Mouse (Mus musculus): Measurements from ENCODE around the gene Dtnb.

Gene Dtnb

DNA sequence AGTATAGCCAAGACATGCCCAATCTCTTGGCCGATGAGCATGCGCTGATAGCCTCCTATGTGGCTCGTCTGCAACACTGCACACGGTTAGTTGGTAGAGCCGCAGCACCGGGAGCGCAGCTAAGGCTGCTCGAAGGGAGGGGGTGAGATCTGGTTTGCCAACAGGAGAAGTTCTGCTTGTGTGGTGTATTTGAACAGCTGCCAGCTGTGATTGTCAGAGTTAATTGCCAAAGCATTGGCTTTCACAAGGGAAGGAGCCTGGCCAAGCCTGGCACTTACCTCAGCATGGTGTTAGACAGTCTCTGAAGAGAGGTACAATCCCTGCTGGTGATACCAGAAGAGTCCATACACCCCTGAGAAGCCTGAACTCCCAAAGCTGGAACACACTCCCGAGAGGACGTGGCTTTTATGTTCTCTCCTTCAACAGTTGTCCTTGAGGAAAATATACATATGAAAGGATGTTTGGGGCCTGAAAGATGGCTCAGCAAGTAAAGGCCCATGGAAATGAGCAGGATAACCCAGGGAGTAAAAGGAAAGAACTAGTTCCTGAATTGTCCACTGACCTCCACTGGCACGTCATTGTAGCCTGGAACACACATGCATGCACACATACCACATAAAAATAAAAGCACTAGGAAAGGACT, 160.6 kb downstream of the Dtnb start:
- no peak for DNase-seq (ENCODE audit: low read depth)

DNA sequence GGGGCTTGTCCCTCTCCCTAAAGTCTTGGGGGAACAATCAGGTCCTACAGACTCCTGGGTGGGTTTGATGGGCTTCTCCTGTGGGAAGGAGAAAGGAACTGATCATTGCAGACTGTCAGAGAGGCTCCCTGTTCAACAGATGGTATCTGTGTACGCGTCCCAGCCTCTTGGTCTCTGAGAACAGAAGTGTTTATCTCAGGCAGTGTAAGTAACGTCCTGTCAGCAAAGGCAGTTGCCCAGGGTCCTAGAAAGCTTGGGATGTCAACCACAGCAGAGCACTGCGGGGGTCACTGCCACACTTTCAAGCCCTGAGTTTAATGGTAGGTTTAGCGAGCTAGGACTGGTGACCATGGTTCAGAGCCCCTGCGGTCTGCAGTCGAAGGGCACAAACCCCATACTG, 161.1 kb downstream of the Dtnb start:
- no peak for DNase-seq (ENCODE audit: low read depth)

DNA sequence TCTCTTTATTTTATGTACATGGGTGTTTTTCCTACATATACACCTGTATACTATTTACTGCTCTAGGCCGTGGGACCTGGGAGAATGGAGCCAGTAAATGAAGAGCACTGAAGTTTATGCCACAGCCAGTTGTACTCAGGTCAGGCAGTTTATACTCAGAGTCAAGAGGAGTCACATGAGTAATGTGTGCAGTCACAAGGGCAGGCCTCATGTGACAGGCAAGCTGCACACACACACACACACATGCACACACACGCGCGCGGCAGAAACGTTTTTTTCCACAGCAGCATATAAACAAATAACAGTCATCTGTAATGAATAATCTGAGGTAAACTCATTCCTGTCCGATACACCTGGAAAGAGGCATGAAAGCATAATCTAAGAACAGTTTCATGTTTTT, 164.8 kb downstream of the Dtnb start:
- DNase-seq (ENCODE audit: low read depth): no peak

DNA sequence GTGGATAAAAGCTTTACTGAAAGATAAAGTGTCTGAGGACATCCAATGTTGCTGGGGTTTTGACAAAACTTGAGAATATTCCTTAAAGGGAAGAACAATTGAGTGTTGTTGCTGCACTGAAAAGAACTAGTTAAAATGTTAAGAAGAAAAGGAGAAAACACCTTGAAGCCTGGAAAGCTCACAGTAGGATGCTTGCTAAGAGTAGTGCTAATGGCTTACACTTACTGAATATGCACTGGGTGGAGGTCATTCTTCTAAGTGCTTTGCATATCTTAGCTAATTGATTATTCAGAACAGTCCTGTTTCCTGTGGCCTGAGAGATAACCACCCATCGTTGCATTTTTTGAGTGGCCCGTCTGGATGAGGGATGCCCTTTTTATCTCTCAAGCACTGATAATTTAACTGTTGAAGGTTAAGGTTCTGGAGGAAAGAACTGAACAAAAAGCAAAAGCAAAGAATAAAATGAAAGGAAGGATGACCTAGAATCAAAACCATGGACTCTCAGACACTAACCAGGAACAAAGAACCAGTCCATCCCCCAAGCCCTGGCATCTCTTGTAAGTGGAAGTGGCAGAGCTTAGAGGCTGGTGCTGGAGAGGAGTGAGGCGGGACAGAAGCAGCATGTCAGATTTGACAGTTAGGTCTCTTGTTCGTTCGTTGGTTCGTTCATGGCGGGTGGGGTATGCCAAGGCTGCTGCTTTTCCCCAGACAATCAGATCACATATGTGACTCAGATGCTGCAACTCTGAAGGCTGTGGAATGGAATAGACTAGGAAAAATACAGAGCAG, 166.8 kb downstream of the Dtnb start:
- DNase-seq (ENCODE audit: low read depth): no peak

DNA sequence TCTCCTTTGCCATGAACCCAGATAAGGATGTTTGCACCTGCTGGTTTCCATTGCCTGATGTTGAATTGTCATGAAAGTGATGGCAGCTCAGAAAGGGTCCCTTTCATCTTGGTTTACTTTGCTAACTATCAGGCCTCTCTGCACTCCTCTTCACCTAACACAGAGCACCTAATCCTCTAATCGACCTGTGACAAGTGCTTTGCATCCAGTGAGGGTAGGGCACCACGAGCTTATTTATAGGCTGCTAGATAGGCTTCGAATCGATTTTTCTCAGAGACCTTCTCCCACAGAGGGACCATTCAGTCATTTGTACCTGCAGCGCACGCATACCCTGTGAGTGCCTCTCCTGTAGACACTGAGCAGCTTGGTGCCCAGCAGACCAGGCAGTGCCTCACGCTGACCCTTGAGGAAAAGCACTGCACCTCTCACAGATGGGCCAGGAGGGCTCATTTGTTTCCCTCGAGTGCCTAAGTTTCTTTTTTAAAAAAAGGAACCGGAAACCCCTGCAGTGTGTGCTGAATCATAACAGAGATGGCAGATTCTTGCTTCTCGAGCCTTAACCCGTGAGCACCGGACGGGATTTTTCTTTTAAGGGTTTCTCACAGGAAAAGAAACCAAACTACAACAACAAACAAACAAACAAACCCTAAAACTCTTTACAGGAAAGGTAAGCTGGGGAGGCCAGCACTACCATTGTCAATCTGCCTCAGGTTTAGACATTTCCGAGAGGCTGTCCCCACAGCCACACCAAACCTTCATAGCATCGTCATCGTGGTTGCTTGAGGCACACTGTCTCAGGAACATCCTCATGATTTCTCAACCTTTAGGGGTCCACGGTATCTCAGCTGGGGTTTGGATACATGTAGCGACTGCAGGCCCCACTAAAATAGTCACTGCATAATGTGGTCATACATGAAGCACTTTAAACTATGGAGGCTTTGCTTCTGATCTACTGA, 167.8 kb downstream of the Dtnb start:
- no peak for DNase-seq (ENCODE audit: low read depth)

DNA sequence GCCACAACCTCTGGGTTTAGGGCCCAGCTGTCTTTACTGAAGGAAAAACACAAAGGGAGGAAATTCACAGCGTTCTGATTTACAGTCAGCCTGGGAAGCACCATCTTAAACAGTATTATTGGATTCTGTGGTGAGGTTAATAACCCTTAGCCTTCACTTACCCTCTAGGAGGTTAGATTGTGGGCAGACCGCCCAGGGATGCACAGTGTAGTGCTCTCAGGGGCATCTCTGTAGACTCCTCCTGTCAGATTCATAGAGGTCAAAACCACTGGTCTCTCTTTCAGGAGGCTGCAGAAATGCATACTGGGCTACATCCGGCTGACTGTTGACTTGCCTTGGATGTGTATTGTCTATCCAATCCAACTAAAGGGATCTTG, 168.5 kb downstream of the Dtnb start:
- no peak for DNase-seq (ENCODE audit: low read depth)

DNA sequence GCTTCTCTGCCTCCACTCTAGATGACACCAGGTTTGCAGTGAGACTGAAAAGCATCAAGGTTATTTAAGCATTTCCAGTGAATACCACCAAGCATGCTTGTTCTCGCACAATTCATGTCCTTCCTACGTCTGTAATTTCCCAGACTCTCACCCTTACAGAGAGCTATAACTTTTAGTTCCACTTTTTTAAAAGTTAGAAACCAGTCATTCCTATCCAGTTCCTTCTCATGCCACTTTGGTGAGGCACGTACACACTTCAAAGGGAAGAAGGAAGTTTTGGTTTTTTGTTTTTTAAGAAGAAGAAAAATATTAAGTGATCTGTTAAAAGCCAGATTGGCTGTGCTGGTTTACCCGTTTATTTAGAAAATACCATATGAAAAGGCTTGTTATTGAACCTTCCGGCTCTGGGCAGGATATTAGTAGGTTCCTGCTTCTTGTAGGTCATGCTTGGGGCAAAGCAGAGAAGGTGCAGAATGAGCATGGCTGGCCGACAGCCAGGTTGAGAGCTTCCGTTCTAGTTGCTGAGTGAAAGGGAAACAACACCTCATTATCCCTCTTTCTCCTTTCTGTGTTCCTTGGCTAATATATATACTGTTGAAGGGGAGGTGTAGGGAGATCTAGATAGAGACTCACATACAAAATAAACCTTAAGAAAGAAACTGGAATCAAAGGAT, 173.4 kb downstream of the Dtnb start:
- no peak for DNase-seq (ENCODE audit: low read depth)

DNA sequence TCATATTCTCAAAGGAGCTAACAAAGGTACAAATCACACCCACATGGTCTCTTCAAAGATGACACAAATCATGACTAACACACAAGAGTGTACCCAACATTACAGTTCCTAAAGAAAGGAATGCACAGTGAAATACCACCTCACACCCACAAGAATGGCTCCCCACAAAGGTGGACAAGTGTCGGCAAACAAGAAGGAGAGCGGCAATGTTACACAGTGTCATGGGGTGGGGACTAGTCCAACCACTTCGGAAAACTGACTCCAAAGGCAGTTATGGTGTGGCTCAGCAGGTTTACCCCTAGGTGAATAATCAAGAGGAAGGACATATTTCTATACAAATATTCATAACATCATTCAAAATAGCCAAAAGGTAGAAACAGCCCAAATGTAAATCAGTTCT, 174.2 kb downstream of the Dtnb start:
- no peak for DNase-seq (ENCODE audit: low read depth)

DNA sequence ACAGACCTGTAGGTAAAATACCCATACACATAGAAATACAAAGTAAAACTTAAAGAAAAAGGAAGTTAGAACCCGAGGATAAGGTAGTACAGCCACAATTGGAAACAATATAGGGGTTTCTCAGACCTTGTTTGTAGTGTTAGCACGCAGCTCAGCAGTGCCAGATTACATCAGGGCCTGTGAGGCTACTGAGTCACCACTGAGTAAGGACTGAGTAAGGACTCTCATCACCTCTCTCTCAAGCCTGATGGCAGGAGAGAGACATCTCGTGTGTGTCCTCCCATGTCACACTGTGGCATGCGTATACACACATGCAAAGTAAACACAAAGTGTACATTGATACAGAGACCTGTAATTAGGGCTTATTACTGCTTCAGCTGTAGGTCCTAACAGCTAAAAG, 175.4 kb downstream of the Dtnb start:
- peak; percentile 16 for DNase-seq (ENCODE audit: low read depth)

DNA sequence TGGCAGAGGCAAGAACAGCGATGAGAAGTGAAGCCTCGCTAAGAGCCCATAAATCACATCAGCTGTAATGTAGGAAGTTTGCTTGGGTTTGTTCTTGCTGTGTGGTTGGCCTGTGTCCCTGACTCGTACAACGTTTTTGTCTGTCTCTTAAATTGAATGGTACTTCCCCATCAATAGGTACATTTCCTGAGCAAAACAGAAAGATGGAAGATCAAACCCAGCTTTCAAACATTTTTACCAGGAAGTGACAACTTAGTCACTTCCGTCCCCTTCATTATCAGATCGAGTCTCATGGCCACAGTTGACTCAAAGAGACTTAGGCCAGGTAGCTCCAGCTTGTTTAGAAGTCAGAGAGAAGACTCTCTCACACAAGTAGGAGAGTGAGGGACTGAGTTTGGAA, 183.3 kb downstream of the Dtnb start:
- DNase-seq (ENCODE audit: low read depth): no peak

DNA sequence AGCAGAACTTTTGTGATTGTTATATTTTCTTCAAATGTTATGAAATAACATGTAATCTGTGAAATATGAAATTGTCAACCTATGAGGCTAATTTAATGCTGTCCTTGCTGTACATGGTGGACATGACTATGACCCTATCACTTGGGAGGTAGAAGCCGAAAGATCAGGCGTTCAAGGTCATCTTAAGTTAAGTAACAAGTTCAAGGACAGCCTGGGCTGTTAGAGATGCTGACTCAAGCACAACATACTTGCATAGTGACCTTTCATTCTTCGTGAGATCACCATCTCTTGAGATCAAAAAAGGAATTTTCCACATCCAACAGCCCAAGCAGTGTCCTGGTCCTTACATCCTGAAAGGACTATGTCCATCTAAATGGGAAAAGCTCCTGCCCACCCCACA, 184.0 kb downstream of the Dtnb start:
- no peak for DNase-seq (ENCODE audit: low read depth)

DNA sequence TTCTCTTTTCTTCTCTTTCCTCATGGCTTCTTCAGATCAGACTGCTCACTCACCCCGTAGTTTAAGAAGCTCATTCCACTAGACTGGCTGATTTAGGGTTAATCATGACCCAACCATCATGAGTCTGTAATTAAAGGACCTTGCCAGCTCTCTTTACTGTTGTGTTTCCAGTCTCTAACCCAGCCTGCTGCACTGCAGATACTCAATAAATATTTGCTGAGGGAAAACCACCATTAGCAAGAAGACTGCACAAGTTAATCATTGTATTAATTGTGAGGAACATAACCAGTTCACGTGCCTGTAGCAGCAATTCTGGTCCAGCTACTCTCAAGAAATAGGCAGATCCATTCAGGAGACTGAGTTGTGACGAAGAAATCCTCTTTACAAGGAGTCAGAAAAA, 185.9 kb downstream of the Dtnb start:
- DNase-seq (ENCODE audit: low read depth): no peak

DNA sequence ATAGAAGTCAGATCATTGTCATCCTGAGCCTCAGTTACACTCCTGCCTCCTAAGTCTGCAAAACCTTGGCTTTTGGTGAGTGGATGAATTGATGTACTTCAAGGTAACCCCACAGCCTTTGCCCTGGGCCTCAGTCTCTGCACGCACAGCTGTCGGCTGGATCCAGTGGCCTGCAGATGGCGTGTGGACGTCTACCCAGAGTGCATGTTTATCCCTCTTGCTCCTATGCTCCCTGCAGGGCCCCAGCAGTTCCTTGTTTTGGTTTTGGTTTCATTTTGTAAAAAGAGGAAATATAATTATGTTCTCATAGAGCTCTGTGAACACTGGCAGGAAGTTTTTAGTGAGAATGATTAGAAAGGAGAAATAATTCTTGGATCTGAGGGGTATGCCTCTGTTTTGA, 187.2 kb downstream of the Dtnb start:
- DNase-seq (ENCODE audit: low read depth): peak; percentile 56

DNA sequence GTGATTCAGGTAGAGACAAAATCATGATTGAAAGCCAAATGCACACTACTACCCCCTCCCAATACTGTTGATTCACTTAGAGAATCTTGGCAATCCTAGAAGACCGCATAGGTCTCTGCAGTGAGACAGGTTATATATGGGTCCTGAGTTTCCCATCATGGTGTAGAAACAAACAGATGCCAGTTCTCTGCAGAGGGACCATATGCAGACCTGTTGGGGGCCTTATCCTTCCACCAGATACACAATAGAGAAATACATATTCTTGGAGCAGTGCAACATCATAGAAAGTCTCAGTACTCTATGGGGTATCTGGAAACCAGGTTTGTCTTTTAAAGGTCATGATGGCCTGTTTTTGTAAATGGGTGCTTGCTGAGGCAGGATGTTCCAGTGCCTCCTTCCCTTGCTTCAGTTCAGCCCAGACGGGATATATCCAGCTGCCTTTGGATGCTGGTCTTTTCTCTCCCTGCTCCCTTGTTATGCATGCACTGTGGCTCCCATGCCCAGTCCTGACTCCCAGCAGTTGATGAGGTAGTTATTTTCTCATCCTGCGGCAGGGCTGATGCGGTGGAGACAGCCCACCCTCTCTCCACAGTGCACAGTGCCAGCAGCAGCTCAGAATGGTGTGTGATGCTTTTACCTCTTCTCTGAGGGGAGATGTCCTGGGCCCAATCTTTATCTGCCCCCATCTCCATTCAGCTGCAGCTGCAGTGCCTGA, 188.9 kb downstream of the Dtnb start:
- DNase-seq (ENCODE audit: low read depth): no peak

DNA sequence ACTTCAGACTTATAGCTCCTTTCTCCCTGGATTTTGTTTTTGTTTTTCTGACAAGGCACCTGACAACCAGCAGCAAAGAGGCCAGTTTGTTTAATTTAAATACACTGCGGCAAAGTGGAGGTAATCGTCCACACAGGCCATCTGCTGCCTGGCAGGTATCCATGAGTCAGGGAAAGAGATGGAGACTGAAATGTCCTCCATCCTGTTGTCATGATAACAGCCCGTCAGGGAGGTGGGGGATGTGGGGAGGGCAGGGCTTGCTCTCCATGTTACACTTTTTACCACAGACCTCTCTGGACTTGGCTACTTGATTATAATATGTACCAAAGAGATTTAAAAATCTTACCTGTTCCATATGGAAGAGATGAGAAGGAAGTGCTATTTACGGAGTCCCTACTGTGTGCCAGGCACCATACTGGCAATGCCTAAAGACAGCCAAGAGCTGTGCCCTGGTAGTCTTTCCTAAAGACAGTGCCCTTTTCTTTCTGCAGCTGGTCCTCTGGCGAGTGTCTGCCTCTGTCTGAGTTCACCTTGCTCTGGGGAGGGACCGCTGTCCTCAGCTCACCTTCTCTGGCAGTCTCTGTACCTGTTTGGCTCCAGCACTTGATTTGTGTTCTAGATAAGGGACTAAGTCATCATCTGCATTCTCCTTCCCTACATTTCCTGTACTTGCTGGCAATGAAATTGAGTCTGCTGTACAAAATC, 189.6 kb downstream of the Dtnb start:
- no peak for DNase-seq (ENCODE audit: low read depth)

DNA sequence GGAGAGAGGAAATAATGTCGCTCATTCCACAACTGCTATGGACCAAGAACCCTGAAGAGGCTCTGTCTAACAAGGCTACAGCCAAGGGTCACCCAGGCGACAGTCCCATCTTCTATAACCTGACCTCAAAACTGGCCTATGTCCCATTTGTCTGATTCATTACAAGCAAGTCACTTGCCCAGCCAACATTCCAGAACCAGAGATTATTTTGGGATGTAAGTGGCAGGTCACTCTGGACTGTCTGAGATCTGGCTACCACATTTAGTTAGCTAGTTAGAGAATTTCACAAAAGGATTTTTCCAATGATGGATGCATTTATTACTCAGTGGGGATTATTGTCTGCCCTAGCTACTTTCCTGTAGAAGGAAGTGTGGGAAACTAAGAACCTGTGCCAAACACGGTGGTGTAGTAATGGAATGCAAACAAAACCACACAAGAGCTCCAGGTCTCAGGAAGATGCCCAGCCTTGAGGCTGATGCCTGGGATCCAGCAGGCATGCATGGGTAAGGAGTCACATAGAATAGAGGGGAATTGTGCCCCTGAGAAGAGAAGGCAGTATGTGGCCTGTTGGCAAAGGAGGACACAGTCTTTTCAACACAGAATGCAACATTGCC, 192.1 kb downstream of the Dtnb start:
- DNase-seq (ENCODE audit: low read depth): peak; percentile 41

DNA sequence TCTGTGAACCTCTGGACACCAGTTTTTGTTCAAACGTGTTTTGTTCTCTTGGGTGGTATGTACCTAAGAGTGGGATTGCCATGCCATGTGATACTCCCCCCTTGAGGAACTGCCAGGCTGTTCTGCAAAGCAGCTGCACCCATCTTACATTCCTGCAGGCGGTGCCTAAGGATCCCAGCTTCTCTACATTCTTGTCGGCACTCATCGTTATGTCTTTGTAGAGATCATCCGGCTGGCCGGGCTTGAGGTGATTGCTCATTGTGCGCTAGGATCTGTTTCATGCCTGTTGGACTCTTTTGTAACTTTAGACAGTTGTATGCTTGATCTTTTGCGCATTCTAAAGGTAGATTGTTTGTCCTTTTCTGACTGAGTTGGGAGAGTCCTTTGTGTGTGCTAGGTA, 195.2 kb downstream of the Dtnb start:
- no peak for DNase-seq (ENCODE audit: low read depth)

DNA sequence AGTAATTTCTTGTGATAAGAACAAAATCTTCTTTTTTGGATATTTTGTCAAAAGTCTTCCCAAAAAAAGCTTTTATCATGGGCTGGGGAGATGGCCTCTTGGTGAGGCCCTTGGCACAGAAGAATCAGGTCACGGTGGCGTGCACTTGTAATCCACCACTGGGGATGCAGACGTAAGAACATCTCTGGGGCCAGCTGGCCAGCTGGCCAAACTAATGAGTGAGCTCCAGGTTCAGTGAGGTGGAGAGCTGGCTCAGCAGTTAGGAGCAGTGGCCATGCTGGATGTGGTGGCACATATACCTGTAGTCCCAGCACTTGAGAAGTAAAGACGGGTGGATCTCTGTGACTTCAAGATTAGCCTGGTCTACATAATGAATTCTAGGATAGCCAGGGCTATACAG, 196.2 kb downstream of the Dtnb start:
- no peak for DNase-seq (ENCODE audit: low read depth)

DNA sequence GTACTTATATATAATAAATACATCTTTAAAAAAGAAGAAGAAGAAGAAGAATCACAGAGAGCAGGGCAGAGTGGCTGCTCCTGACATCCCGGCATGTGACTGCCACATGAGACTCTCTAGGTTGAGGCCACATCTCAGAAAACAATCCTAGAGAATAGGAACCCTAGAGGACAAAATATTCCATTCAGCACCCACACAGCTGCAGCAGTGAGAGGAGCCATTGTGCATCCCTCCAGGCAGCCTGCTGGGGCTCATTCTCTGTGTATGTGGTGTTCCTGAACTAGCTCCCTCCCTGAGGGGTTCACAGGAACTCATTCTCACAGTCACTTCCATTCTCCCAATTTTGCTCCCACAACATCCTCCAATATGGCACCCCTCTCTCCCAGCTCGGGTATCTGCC, 198.4 kb downstream of the Dtnb start:
- DNase-seq (ENCODE audit: low read depth): no peak

DNA sequence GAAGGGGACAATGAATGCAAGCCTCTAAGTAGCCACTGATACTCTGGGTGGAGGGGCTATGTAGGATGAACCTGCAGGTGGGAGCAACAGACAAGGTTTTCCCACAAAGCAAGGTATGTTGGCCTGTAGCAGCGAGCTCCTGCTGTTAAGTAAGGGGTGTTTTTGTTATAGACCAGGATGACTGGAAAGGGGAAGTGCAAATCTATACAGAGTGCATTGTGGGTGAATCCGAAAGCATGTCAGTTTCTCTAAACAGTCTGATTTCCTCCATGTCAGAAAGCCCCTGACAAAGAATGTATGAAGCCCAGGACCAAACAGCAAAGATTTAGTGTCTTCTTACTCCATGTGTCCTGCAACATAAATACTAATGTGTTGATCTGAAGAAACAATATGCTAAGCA, 198.9 kb downstream of the Dtnb start:
- DNase-seq (ENCODE audit: low read depth): no peak

DNA sequence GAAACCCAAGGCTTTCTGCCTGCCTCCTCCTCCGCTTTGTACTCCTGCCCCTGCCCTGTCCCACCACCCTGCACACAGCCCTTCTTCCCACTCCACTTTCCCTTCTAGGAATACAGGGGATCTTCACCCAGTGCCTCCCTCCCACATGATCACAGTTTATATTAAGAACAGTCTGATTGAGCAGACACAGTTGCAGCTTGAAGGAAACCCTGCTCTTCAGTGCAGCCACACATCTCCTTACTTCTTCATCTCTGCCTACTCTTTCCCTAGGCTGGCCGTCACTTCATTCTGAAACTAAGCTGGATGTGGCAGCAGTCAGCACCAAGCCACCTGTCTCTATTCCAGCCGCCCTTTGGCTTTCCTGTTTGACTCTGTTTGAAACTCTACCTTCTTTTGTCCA, 201.5 kb downstream of the Dtnb start:
- no peak for DNase-seq (ENCODE audit: low read depth)
